Mouse (Mus musculus) cerebellum, adult 2 months (tissue): ENCODE measurements at regions not wholly inside any gene's neighbourhood (a gene's known extent, or its start where the extent isn't known, plus 50 kb on each side); places are given as distances from the start of the nearest gene placed in this dataset.

Source experiments
- DNase-seq, 2 experiments: peaks; one replicate each; pipeline ENCODE4 v3.0.0; 2021
- H3K27ac ChIP-seq: fragments of 200-500 bp; 2 replicates; pipeline ENCODE4 v1.5.1; 2012; ENCODE audit warnings: low read length, control low read depth, inconsistent platforms; ENCODE audit not compliant: insufficient read depth
- H3K27me3 ChIP-seq: fragments of 200-500 bp; 2 replicates; pipeline ENCODE4 v1.6.1; 2012; ENCODE audit warnings: inconsistent platforms, mild to moderate bottlenecking, low read length, moderate library complexity; ENCODE audit not compliant: control insufficient read depth, insufficient read depth
- H3K4me1 ChIP-seq: fragments of 200-500 bp; 2 replicates; pipeline ENCODE4 v1.6.1; 2011; ENCODE audit warnings: low read length; ENCODE audit not compliant: control insufficient read depth, insufficient read depth
- H3K4me3 ChIP-seq: fragments of 200-500 bp; replicated peaks from 2 replicates; pipeline ENCODE3; 2011; ENCODE audit warnings: mild to moderate bottlenecking, low read depth, low read length, control low read depth; ENCODE audit not compliant: insufficient read depth
- CTCF ChIP-seq: fragments of 200-500 bp; IDR thresholded peaks from 2 replicates; pipeline ENCODE4 v1.5.1; 2011; ENCODE audit warnings: low read depth, mild to moderate bottlenecking, control low read depth, low read length, moderate library complexity, borderline replicate concordance; ENCODE audit not compliant: insufficient read depth
- POLR2A ChIP-seq: fragments of 200-500 bp; IDR thresholded peaks from 2 replicates; pipeline ENCODE4 v1.6.1; 2011; ENCODE audit warnings: low read length, control low read depth, borderline replicate concordance; ENCODE audit not compliant: insufficient read depth
- WGBS: fragments of 180-500 bp; shearing (Covaris S2); methylation state at CpG from one replicate; pipeline ENCODE4 v1.1.7; 2018; 5-methylcytosine and 5-hydroxymethylcytosine counted together

DNA sequence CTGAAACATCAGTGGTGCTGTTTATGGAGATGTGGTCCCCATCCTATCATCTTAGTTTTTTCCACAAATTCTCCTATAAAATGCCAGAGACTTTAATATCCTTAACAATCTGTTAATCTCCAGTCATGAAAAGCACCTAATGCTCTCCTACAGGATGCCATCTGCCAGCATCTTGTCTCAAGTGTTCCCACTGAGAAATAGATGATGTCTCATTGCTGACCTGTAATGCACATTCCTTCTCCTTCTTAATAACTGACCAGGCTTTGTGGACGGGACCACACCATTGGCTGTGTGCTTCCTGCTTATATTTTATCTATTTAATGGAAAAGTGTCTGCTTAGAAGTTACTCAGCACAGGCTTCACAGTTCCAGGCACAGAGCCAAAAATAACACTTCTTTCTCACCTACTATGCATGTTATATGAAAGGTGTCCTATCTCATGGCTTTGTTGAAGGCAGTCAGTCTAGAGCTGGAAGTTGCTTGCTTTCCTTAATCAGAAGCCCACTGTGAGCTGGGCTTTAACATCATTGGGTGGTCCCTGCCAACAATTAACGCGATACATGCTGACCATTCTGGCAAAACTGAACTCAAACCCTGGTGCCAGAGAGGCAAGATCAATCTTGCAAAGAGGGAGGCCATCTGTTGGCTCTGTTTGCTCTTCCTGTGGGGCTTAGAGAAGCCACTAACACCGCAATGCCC is 283.3 kb downstream of the Csnka2ip start:
- Histone ChIP-seq H3K27me3 (no peaks in the 10 kb centered on the region), H3K4me1 (peaks cover 5% of the 10 kb centered on the region; the same call in 1 of the 2 replicates), H3K4me3 (no peak overlapping the region), H3K27ac (peak overlapping the region; percentile 24; the same call in 1 of the 2 replicates)
- TF ChIP-seq POLR2A (no peak), CTCF (no peak)
- WGBS = 13% methylated on average over 4 of the region's 4 CpGs
- peak; percentile 66 to 83 for DNase-seq

DNA sequence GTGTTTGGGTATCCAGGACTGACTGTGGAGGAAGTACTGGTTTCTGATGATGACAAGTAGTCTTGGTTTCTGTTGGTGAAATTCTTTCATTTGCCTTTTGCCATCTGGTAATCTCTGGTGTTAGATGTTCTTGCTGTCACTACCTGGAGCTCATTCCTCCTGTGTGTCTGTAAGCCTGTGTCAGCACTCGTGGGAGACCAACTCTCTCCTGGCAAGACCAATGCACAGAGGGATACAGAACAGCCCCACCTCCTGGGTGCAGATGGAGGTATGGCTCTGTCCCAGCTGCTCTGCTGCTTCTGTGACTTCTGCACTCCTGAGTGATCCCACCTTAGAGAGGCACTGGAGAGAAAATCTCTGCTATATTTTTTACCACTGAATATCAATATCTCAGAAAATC is 285.4 kb downstream of the Csnka2ip start:
- 12% methylated on average over 1 of the region's 1 CpGs for WGBS
- TF ChIP-seq CTCF (no peak), POLR2A (no peak)

GRCm38 (mm10) chr16:64293507-64293906 is 308.7 kb downstream of the Csnka2ip start:
- H3K27me3 ChIP-seq = no peaks in the 10 kb centered on the region
- 96% methylated on average over 3 of the region's 3 CpGs for WGBS

More for the DNA sequence above, 285.4 kb downstream of the Csnka2ip start:
- no peak overlapping the region for H3K4me3 ChIP-seq
- no peak overlapping the region for H3K27ac ChIP-seq
- DNase-seq = peak in 1 of 2 experiments; percentile 54
- no peaks in the 10 kb centered on the region for H3K27me3 ChIP-seq
- peaks cover 5% of the 10 kb centered on the region; the same call in 1 of the 2 replicates for H3K4me1 ChIP-seq

GRCm38 (mm10) chr16:64285306-64285705 is 316.9 kb downstream of the Csnka2ip start:
- WGBS = 86% methylated on average over 1 of the region's 1 CpGs
- Histone ChIP-seq H3K4me3 (no peak overlapping the region), H3K27ac (no peak overlapping the region), H3K4me1 (no peaks in the 10 kb centered on the region), H3K27me3 (no peaks in the 10 kb centered on the region)
- DNase-seq = no peak
- TF ChIP-seq POLR2A (no peak), CTCF (no peak)

More at GRCm38 (mm10) chr16:64293507-64293906, 308.7 kb downstream of the Csnka2ip start:
- no peak for DNase-seq
- H3K4me3 ChIP-seq = no peak overlapping the region
- no peaks in the 10 kb centered on the region for H3K4me1 ChIP-seq
- H3K27ac ChIP-seq = no peak overlapping the region
- TF ChIP-seq CTCF (no peak), POLR2A (no peak)

DNA sequence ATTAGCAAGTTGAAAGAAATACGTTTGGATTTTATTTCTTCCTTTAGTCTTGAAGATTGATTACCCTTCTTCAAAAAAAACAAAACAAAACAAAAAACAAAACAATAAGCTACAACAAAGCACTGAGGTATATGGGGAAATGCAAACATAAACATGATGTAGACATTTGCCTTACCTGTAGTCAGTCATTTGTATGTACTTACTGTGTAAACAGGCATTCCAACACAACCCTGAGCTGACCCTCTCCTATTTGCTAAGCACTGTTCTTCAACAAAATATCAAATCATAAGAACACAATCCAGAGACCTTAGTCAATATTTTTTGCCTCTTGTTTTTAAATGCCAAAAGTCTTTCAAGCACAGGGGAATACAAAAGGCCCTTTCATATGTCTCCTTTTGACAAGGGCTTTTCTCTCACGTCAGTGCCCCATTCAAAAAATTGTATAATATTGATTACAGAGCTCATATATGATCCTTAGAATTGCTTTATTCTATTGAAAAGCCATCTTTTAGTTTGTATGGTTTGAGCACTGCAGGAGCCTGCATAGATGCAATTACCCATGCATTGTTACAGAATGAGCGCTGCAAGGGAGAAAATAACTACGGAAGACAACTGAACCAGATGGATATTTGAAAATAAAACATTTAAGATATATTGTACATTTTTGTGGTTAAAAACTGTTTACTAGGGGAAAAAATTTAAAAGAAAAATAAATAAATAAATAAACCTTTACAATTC is 326.2 kb downstream of the Csnka2ip start:
- H3K4me3 ChIP-seq = no peak overlapping the region
- H3K27me3 ChIP-seq = no peaks in the 10 kb centered on the region
- DNase-seq = no peak
- no peak overlapping the region for H3K27ac ChIP-seq
- H3K4me1 ChIP-seq = no peaks in the 10 kb centered on the region
- TF ChIP-seq CTCF (no peak), POLR2A (no peak)
- WGBS = 81% methylated on average over 4 of the region's 4 CpGs

DNA sequence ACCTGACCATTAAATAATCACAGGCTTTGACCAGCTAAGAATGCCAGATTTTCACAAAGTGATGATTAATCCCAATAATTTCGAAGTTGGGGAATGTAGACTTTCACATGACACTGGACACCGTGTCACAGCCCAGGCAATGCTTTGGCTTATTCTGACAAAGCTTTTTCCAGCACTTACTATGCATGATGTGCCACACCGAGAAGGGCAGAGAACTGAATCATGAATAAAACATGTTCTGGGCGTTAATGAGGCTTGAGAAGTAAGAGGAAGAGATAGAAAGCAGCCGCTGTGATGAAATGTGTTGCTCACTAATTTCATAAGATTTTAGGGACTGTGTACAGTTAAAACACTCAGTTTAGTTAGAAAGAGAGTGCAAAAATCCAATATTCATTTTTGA is 326.8 kb downstream of the Csnka2ip start:
- 32% methylated on average over 5 of the region's 5 CpGs for WGBS
- no peak for DNase-seq
- no peak for TF ChIP-seq POLR2A
- TF ChIP-seq CTCF = no peak
- no peak overlapping the region for H3K4me3 ChIP-seq
- no peak overlapping the region for H3K27ac ChIP-seq
- H3K27me3 ChIP-seq = no peaks in the 10 kb centered on the region
- no peaks in the 10 kb centered on the region for H3K4me1 ChIP-seq

- Histone ChIP-seq H3K4me1 (no peaks in the 10 kb centered on the region), H3K4me3 (no peak overlapping the region), H3K27ac (no peak overlapping the region), H3K27me3 (no peaks in the 10 kb centered on the region)
- WGBS = 39% methylated on average over 11 of the region's 11 CpGs
- TF ChIP-seq CTCF (no peak), POLR2A (no peak)
- DNase-seq = peak in 1 of 2 experiments; percentile 3
Measured at GRCm38 (mm10) chr16:64264960-64265736, 337.1 kb downstream of the Csnka2ip start.
